Mouse (Mus musculus) left cerebral cortex, adult 2 months (tissue): Measurements from ENCODE around the gene Inhbe. TPM values are rescaled to one million over a fixed set of nuclear protein-coding genes. Genes with fewer than 3 reads are reported as not detected.
A peak's percentile ranks its signal among the peaks of the same experiment; 100 is the strongest.

ENCODE experiments used
- DNase-seq, 2 experiments: peaks; one replicate each; pipeline ENCODE4 v3.0.0; 2021 to 2022; ENCODE audit warnings: low spot score in 2 of 2, mixed read lengths in 1 of 2; ENCODE audit errors: extremely low spot score in 1 of 2
- H3K27ac ChIP-seq: fragments of 200-600 bp; 2 replicates; pipeline ENCODE4 v1.8.1; 2022
- H3K4me3 ChIP-seq: fragments of 200-600 bp; 2 replicates; pipeline ENCODE4 v1.8.1; 2022
- CTCF ChIP-seq: fragments of 200-600 bp; IDR thresholded peaks from 2 replicates; pipeline ENCODE4 v1.8.1; 2022; ENCODE audit warnings: antibody characterized with exemption, mild to moderate bottlenecking, moderate library complexity
- intact Hi-C: fragments of 180-260 bp; cut with DNase I; formaldehyde crosslinking; loops from one replicate; pipeline ENCODE4 v1.15.1; 2025
- total RNA-seq, 2 experiments: library from RNA; stranded (reverse); gene quantifications; 2 replicates each; pipeline ENCODE4 v1.2.3; 2021

The Inhbe gene
- total RNA-seq, 2 experiments from 2014 or later, result 0.29 TPM; not detected in 1

- intact Hi-C loops, result no loop called here
- no peak within 1 kb of the TSS for H3K27ac ChIP-seq
- peak; percentile 88 for TF ChIP-seq CTCF
- peak; percentile 67 to 83 for DNase-seq
- peak within 1 kb of the TSS; percentile 32 for H3K4me3 ChIP-seq
Measured at GRCm38 (mm10) chr10:127341891-127342639, 12.1 kb downstream of the Inhbe start, which contains the start of gene Gli1. TSS of gene Gli1 (minus strand) at chr10:127341974.

GRCm38 (mm10) chr10:127341360-127341690 is 12.9 kb downstream of the Inhbe start:
- intact Hi-C loops, result no loop called here
- no peak for TF ChIP-seq CTCF
- Histone ChIP-seq H3K4me3 (peak overlapping the region; percentile 32), H3K27ac (no peak overlapping the region)
- DNase-seq, result no peak

GRCm38 (mm10) chr10:127340577-127341359 is 13.4 kb downstream of the Inhbe start:
- no peak for TF ChIP-seq CTCF
- H3K4me3 ChIP-seq, result no peak overlapping the region

GRCm38 (mm10) chr10:127339683-127340576 is 14.3 kb downstream of the Inhbe start:
- DNase-seq, result peak in 1 of 2 experiments; percentile 21
- peak overlapping the region; percentile 45 for H3K4me3 ChIP-seq
- peak overlapping the region; percentile 19; the same call in 1 of the 2 replicates for H3K27ac ChIP-seq
- TF ChIP-seq CTCF, result no peak
- intact Hi-C loops, result loop anchor here (2.0 kb wide), 1 partner anchor 197 kb away; no protein-coding TSS in a partner anchor

More at GRCm38 (mm10) chr10:127340577-127341359, 13.4 kb downstream of the Inhbe start:
- DNase-seq, result no peak
- H3K27ac ChIP-seq, result no peak overlapping the region
- intact Hi-C loops, result no loop called here

GRCm38 (mm10) chr10:127338930-127339682 is 15.1 kb downstream of the Inhbe start:
- peak overlapping the region; percentile 45 for H3K4me3 ChIP-seq
- peak; percentile 83 to 86 for DNase-seq
- H3K27ac ChIP-seq, result peak overlapping the region; percentile 19; the same call in 1 of the 2 replicates
- TF ChIP-seq CTCF, result peak; percentile 99
- intact Hi-C loops, result loop anchor here (2.0 kb wide), 1 partner anchor 198 kb away; no protein-coding TSS in a partner anchor

GRCm38 (mm10) chr10:127337536-127338099 is 16.6 kb downstream of the Inhbe start:
- TF ChIP-seq CTCF, result no peak
- Histone ChIP-seq H3K4me3 (no peak overlapping the region), H3K27ac (no peak overlapping the region)
- no peak for DNase-seq
- intact Hi-C loops, result loop anchor here (2.0 kb wide), 1 partner anchor 199 kb away; no protein-coding TSS in a partner anchor

GRCm38 (mm10) chr10:127336952-127337351 is 17.3 kb downstream of the Inhbe start:
- TF ChIP-seq CTCF, result no peak
- intact Hi-C loops, result no loop called here
- no peak overlapping the region for H3K4me3 ChIP-seq
- no peak for DNase-seq
- no peak overlapping the region for H3K27ac ChIP-seq

GRCm38 (mm10) chr10:127335271-127335670 is 18.9 kb downstream of the Inhbe start:
- peak; percentile 27 for TF ChIP-seq CTCF
- Histone ChIP-seq H3K4me3 (no peak overlapping the region), H3K27ac (no peak overlapping the region)
- no peak for DNase-seq
- intact Hi-C loops, result no loop called here

GRCm38 (mm10) chr10:127333152-127333551 is 21.1 kb downstream of the Inhbe start:
- Histone ChIP-seq H3K27ac (no peak overlapping the region), H3K4me3 (no peak overlapping the region)
- no peak for DNase-seq
- peak; percentile 44 for TF ChIP-seq CTCF
- intact Hi-C loops, result loop anchor here (5.0 kb wide), 1 partner anchor 191 kb away; no protein-coding TSS in a partner anchor

- Histone ChIP-seq H3K27ac (no peak overlapping the region), H3K4me3 (no peak overlapping the region)
- peak; percentile 20 for TF ChIP-seq CTCF
- intact Hi-C loops, result loop anchor here (5.0 kb wide), 1 partner anchor 190 kb away; no protein-coding TSS in a partner anchor
- no peak for DNase-seq
Measured at GRCm38 (mm10) chr10:127332211-127332874, 21.9 kb downstream of the Inhbe start.
